Mouse (Mus musculus): ENCODE results near the gene Alkbh4.

DNA sequence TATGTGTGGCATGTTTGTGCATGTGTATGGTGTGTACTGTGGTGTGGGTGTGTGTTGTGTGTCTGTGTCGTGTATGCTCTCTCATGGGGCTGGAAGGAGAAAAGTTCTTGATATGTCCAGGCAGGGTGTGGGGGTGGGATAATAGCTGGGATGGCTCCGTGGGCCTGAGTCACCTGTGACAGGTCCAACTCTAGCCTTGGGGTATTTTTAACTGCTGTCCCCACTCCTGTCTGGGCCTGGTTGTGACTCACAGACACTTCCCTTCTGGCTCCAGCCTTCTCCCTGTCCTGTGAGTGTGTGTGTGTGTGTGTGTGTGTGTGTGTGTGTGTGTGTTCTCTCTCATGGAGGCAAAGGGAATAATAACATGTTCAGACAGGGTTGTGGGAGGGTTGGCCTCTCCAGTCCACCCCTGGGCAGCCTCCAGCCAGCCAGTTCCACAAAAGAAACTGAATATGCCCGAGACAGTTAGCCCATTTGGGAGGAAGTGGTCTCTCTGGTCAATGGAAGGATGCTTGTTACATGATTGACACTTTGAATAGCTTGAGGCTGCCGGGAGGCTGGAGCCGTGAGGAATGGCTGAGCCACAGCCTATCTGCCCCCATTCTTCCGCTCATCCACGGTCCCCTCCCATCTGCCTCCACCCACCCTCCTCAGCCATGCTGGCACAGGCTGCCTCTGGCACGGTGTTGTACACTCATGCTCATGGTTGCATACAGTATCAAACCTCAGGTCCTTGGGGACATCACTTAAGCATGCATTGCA lies 41.5 kb upstream of the Alkbh4 start:
- TF ChIP-seq EP300 (IDR thresholded peaks at IDR 0.05; ENCODE audit: low read depth): no peak
- TF ChIP-seq CTCF (IDR thresholded peaks at IDR 0.05; ENCODE audit: low read depth): no peak
